Mouse (Mus musculus): ENCODE measurements around the gene Zbtb7a.

DNA sequence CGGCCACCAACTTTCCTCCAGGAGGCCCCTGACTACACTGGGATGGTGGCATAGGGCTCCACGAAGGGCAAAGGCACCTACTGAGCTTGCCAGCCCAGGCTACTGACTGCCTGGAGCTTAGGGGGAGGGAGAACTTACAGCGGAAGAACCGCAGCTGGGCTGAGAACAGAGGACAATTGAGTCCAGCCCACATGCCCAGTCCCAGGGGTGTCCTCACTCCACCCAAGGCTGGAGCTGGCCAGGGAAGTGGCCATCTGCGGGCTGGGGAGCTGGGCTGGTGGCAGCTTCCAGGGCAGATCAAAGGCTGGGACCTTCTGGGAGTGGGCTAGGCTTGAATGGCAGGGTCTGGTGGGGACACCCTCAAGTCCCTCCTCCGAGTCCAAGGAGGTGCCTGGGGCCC lies 19.7 kb downstream of the Zbtb7a start:
- TF ChIP-seq GATA1 (IDR thresholded peaks at IDR 0.05; ENCODE audit: borderline replicate concordance, low read length) (no peak), FLI1 (IDR thresholded peaks at IDR 0.05; ENCODE audit: low read length) (no peak)

Measured in megakaryocyte, embryonic 14.5 days (primary cell).